Mouse (Mus musculus) bone marrow, adult 2 months (tissue): Measurements from ENCODE around the gene Scml4.

Experiments
- CTCF ChIP-seq: fragments of 200-500 bp; IDR thresholded peaks from 2 replicates; pipeline ENCODE4 v1.5.1; 2011; ENCODE audit warnings: low read length, control low read depth; ENCODE audit not compliant: control insufficient read depth, insufficient read depth
- POLR2A ChIP-seq: fragments of 200-500 bp; IDR thresholded peaks from 2 replicates; pipeline ENCODE4 v1.6.1; 2011; ENCODE audit warnings: low read depth, mild to moderate bottlenecking, control low read depth, low read length, borderline replicate concordance; ENCODE audit not compliant: control insufficient read depth

DNA sequence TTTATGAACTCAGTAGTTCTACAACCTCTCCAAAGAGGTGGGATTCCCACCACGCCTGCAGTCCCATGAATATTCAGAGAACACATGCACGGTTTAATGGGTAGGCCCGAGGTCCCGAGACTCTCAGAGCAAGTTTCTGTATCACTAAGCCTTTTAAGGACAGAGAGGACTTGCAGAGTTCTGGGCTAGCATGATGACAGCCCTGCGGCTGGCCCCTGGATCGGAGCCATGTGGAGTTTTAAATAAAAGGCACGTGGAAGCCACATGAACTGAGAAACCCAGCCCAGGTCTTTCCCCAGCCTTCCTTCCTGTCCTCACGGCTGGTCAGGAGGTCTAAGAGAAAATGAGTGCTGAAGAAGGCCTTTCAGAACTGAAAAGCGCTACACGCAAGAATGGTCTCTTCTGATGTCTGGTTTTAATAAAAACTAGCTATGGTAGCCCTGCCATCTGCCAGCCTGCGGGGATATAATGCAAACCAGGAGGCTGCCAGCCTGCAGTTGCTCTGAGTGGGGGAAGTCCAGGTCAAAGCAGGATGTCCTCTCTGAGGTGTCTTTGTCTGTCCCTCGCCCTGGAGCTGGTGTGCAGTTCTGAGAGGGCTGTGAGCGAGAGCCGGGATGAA, 72.8 kb downstream of the Scml4 start:
- TF ChIP-seq CTCF (no peak), POLR2A (no peak)
